Mouse (Mus musculus): Measurements from ENCODE around the gene Psma3.

Gene Psma3

GRCm38 (mm10) chr12:71042451-71042850 is 68.0 kb downstream of the Psma3 start:
- intact Hi-C loops (cut with DNase I): no loop called here

GRCm38 (mm10) chr12:71043571-71043970 is 69.2 kb downstream of the Psma3 start:
- intact Hi-C loops (cut with DNase I): no loop called here

- intact Hi-C loops (cut with DNase I): no loop called here
These were observed 70.1 kb downstream of the Psma3 start for GRCm38 (mm10) chr12:71044488-71044887.
